Mouse (Mus musculus): ENCODE measurements at regions not wholly inside any gene's neighbourhood (a gene's known extent, or its start where the extent isn't known, plus 50 kb on each side); places are given as distances from the start of the nearest gene placed in this dataset.

DNA sequence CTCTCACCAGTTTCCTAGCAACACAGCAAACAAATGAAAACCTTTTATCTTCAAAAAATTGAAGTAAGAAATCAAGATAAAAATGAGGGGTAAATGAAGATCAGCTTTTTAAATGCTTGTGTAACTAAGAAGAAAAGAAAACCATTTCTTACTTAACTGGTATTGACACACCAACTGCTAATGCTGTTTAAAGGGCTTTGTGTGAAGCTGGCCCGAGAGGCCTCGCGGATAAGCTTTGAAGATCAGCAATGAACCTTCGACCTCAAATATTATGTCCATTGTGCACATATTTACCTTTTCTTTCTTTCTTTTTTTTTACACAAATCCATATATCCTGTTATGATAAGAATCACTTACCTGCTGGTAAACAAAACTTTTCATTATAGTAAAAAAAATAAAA, 184.0 kb downstream of the Calcrl start:
- Histone ChIP-seq H3K27ac (ENCODE audit: control insufficient read depth, insufficient read depth, low read length) (no peak overlapping the region), H3K4me3 (ENCODE audit: control insufficient read depth, insufficient read depth, low read length) (no peak overlapping the region), H3K27me3 (ENCODE audit: control insufficient read depth, insufficient read depth, low read length) (no peaks in the 10 kb centered on the region), H3K36me3 (ENCODE audit: control insufficient read depth, insufficient read depth, low read length) (no peaks in the 10 kb centered on the region), H3K4me1 (replicated peaks; ENCODE audit: control insufficient read depth, insufficient read depth, low read length) (no peaks in the 10 kb centered on the region)
- no peak for TF ChIP-seq CTCF (IDR thresholded peaks at IDR 0.05; ENCODE audit: borderline replicate concordance, control insufficient read depth, extremely low read depth, insufficient read depth, low read length, poor library complexity)
- TF ChIP-seq POLR2A (IDR thresholded peaks at IDR 0.05; ENCODE audit: control insufficient read depth, extremely low read depth, insufficient read depth, low read length, poor library complexity), result no peak
- 89% methylated on average over 4 of the region's 4 CpGs for WGBS
- no peak for DNase-seq

GRCm38 (mm10) chr2:84241986-84242385, 183.2 kb downstream of the Calcrl start:
- Histone ChIP-seq H3K27ac (ENCODE audit: control insufficient read depth, insufficient read depth, low read length) (no peak overlapping the region), H3K27me3 (ENCODE audit: control insufficient read depth, insufficient read depth, low read length) (no peaks in the 10 kb centered on the region), H3K4me1 (replicated peaks; ENCODE audit: control insufficient read depth, insufficient read depth, low read length) (no peaks in the 10 kb centered on the region), H3K36me3 (ENCODE audit: control insufficient read depth, insufficient read depth, low read length) (no peaks in the 10 kb centered on the region), H3K4me3 (ENCODE audit: control insufficient read depth, insufficient read depth, low read length) (no peak overlapping the region)
- no peak for DNase-seq
- TF ChIP-seq POLR2A (IDR thresholded peaks at IDR 0.05; ENCODE audit: control insufficient read depth, extremely low read depth, insufficient read depth, low read length, poor library complexity), result no peak
- TF ChIP-seq CTCF (IDR thresholded peaks at IDR 0.05; ENCODE audit: borderline replicate concordance, control insufficient read depth, extremely low read depth, insufficient read depth, low read length, poor library complexity), result no peak
- 80% methylated on average over 1 of the region's 1 CpGs for whole genome bisulfite sequencing

DNA sequence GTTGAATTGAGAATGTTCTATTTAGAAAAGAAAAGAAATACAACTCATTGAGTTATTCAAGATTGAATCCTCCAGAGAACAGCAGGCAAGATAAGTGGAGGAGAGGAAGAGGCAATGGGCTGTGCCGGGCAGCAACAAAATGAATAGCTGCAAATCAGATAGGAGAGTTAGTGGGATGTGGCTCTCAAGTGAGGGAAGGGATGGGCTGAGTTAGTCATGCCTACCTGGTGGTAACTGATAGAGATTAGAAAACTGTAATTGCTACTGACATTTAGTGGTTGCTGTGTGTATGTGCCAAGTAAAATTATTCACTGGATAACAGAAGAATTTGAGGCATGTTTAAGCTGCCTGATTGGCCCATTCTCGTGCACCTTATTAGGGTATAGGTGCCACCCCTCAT, 179.3 kb downstream of the Calcrl start:
- no peaks in the 10 kb centered on the region for H3K27me3 ChIP-seq (ENCODE audit: control insufficient read depth, insufficient read depth, low read length)
- no peak overlapping the region for H3K4me3 ChIP-seq (ENCODE audit: control insufficient read depth, insufficient read depth, low read length)
- no peak for TF ChIP-seq CTCF (IDR thresholded peaks at IDR 0.05; ENCODE audit: borderline replicate concordance, control insufficient read depth, extremely low read depth, insufficient read depth, low read length, poor library complexity)
- no peak for TF ChIP-seq POLR2A (IDR thresholded peaks at IDR 0.05; ENCODE audit: control insufficient read depth, extremely low read depth, insufficient read depth, low read length, poor library complexity)
- H3K4me1 ChIP-seq (replicated peaks; ENCODE audit: control insufficient read depth, insufficient read depth, low read length), result no peaks in the 10 kb centered on the region
- no peak overlapping the region for H3K27ac ChIP-seq (ENCODE audit: control insufficient read depth, insufficient read depth, low read length)
- no peaks in the 10 kb centered on the region for H3K36me3 ChIP-seq (ENCODE audit: control insufficient read depth, insufficient read depth, low read length)
- 92% methylated on average over 2 of the region's 2 CpGs for WGBS
- DNase-seq, result no peak

DNA sequence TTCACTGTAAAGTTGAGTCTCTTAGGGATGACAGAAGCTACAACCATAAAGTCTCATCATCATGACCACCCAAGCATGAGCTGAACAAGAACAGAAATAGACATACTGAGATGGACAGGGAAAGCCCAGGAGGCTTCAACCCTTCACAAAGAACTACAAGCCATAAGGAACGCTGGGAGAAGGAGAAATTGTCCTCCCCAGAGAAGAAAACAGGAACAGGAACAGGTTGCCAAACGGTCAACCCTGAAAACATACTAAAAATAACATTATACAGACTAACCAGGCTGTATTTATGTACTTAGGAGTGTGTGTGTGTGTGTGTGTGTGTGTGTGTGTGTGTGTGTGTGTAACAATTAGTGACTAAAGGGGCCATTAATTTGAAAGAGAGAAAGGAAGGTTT, 178.6 kb downstream of the Calcrl start:
- no peak overlapping the region for H3K4me3 ChIP-seq (ENCODE audit: control insufficient read depth, insufficient read depth, low read length)
- H3K4me1 ChIP-seq (replicated peaks; ENCODE audit: control insufficient read depth, insufficient read depth, low read length), result no peaks in the 10 kb centered on the region
- DNase-seq, result no peak
- no peak overlapping the region for H3K27ac ChIP-seq (ENCODE audit: control insufficient read depth, insufficient read depth, low read length)
- WGBS, result 24% methylated on average over 2 of the region's 2 CpGs
- no peaks in the 10 kb centered on the region for H3K27me3 ChIP-seq (ENCODE audit: control insufficient read depth, insufficient read depth, low read length)
- H3K36me3 ChIP-seq (ENCODE audit: control insufficient read depth, insufficient read depth, low read length), result no peaks in the 10 kb centered on the region
- TF ChIP-seq CTCF (IDR thresholded peaks at IDR 0.05; ENCODE audit: borderline replicate concordance, control insufficient read depth, extremely low read depth, insufficient read depth, low read length, poor library complexity), result no peak
- TF ChIP-seq POLR2A (IDR thresholded peaks at IDR 0.05; ENCODE audit: control insufficient read depth, extremely low read depth, insufficient read depth, low read length, poor library complexity), result no peak

- no peak overlapping the region for H3K4me3 ChIP-seq (ENCODE audit: control insufficient read depth, insufficient read depth, low read length)
- TF ChIP-seq POLR2A (IDR thresholded peaks at IDR 0.05; ENCODE audit: control insufficient read depth, extremely low read depth, insufficient read depth, low read length, poor library complexity) (no peak), CTCF (IDR thresholded peaks at IDR 0.05; ENCODE audit: borderline replicate concordance, control insufficient read depth, extremely low read depth, insufficient read depth, low read length, poor library complexity) (no peak)
- H3K36me3 ChIP-seq (ENCODE audit: control insufficient read depth, insufficient read depth, low read length), result no peaks in the 10 kb centered on the region
- H3K4me1 ChIP-seq (replicated peaks; ENCODE audit: control insufficient read depth, insufficient read depth, low read length), result no peaks in the 10 kb centered on the region
- H3K27ac ChIP-seq (ENCODE audit: control insufficient read depth, insufficient read depth, low read length), result no peak overlapping the region
- 87% methylated on average over 3 of the region's 3 CpGs for WGBS
- H3K27me3 ChIP-seq (ENCODE audit: control insufficient read depth, insufficient read depth, low read length), result no peaks in the 10 kb centered on the region
- no peak for DNase-seq
Measured at GRCm38 (mm10) chr2:84248169-84248568, 177.0 kb downstream of the Calcrl start.

DNA sequence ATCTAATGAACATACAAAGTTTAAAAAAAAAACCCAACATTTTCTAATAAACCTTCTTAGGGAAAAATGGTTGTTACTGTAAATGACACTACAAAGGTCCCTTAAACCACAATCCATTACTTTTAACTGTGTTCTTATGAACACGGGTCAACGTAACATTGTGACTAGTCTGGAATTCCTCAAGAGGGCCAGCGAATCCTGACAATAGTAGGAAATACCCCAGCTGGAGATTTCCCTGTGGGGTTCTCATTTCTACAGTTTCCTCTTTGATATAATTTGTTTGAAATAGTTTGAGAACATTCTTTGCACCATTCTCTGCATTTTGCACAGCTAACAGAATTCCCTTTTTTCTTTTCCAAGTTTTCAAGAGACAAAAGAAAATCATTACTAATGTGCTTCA, 175.3 kb downstream of the Calcrl start:
- WGBS, result 83% methylated on average over 3 of the region's 3 CpGs
- no peak overlapping the region for H3K27ac ChIP-seq (ENCODE audit: control insufficient read depth, insufficient read depth, low read length)
- no peaks in the 10 kb centered on the region for H3K27me3 ChIP-seq (ENCODE audit: control insufficient read depth, insufficient read depth, low read length)
- no peak for DNase-seq
- no peaks in the 10 kb centered on the region for H3K36me3 ChIP-seq (ENCODE audit: control insufficient read depth, insufficient read depth, low read length)
- H3K4me1 ChIP-seq (replicated peaks; ENCODE audit: control insufficient read depth, insufficient read depth, low read length), result no peaks in the 10 kb centered on the region
- no peak overlapping the region for H3K4me3 ChIP-seq (ENCODE audit: control insufficient read depth, insufficient read depth, low read length)
- TF ChIP-seq POLR2A (IDR thresholded peaks at IDR 0.05; ENCODE audit: control insufficient read depth, extremely low read depth, insufficient read depth, low read length, poor library complexity) (no peak), CTCF (IDR thresholded peaks at IDR 0.05; ENCODE audit: borderline replicate concordance, control insufficient read depth, extremely low read depth, insufficient read depth, low read length, poor library complexity) (no peak)

DNA sequence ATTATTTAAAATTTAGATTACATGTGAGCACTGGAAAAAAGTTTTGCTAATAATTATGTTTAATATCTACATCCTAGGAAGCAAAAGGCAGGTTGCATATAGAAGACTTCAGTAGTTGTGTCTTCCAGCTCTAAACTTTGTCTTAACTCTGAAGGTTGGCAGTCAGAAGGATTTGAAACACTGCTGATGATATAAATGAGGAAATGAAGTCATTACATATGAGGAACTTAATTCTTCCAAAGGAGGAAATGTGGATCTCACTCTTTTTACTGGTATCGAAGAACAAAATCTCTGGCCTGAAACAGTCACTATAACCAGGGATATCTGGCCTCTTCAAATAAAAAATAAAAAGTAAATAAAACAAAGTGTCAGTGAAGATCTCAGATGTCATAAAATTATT, 173.1 kb downstream of the Calcrl start:
- TF ChIP-seq POLR2A (IDR thresholded peaks at IDR 0.05; ENCODE audit: control insufficient read depth, extremely low read depth, insufficient read depth, low read length, poor library complexity) (no peak), CTCF (IDR thresholded peaks at IDR 0.05; ENCODE audit: borderline replicate concordance, control insufficient read depth, extremely low read depth, insufficient read depth, low read length, poor library complexity) (no peak)
- Histone ChIP-seq H3K27me3 (ENCODE audit: control insufficient read depth, insufficient read depth, low read length) (no peaks in the 10 kb centered on the region), H3K27ac (ENCODE audit: control insufficient read depth, insufficient read depth, low read length) (no peak overlapping the region), H3K4me1 (replicated peaks; ENCODE audit: control insufficient read depth, insufficient read depth, low read length) (no peaks in the 10 kb centered on the region), H3K36me3 (ENCODE audit: control insufficient read depth, insufficient read depth, low read length) (no peaks in the 10 kb centered on the region), H3K4me3 (ENCODE audit: control insufficient read depth, insufficient read depth, low read length) (no peak overlapping the region)
- DNase-seq, result no peak
- 45% methylated on average over 1 of the region's 1 CpGs for WGBS
